Mouse (Mus musculus) liver, embryonic 14.5 days (tissue): ENCODE data around the gene Enc1.

ENCODE experiments used
- CTCF ChIP-seq: IDR thresholded peaks from 2 replicates; pipeline ENCODE4 v1.5.1; 2016; ENCODE audit warnings: antibody characterized with exemption, low read depth, control low read depth
- EP300 ChIP-seq: IDR thresholded peaks from 2 replicates; pipeline ENCODE4 v1.6.1; 2016; ENCODE audit warnings: antibody characterized with exemption, low read depth

GRCm38 (mm10) chr13:97249051-97249461, 8.2 kb downstream of the Enc1 start:
- TF ChIP-seq CTCF (no peak), EP300 (no peak)
